Mouse (Mus musculus): ENCODE results near the gene Ofcc1. TPM values are rescaled to one million over a fixed set of nuclear protein-coding genes. Genes with fewer than 3 reads are reported as not detected.
A peak's percentile ranks its signal among the peaks of the same experiment; 100 is the strongest.

The Ofcc1 gene
- polyA plus RNA-seq, 1 experiment from 2014 or later, result not detected

DNA sequence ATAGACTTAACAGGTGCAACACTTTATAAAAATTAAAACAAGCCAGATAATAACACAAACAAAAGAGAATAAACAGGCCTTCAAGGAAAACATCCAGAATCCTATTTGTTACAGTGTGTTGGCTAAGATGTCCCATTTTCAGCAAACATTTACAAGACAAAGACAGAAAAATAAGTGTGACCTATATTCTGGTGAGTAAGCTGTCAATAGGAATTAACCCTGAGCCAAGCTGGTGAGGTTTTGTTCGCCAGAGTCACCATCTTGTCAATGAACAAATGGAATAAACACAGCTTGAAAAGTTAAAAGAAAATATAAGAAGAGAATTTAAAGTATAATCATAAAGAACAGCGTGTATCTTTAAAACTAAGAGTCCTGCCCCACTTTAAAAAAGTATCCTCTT lies 68.4 kb downstream of the Ofcc1 start:
- no peak overlapping the region for H3K4me3 ChIP-seq (replicated peaks)
- ATAC-seq, result no peak
- H3K9ac ChIP-seq (replicated peaks), result no peak overlapping the region
- no peak overlapping the region for H3K4me2 ChIP-seq (replicated peaks)
- no peaks in the 10 kb centered on the region for H3K36me3 ChIP-seq
- 73% methylated on average over 2 of the region's 2 CpGs for WGBS
- H3K9me3 ChIP-seq, result no peaks in the 10 kb centered on the region
- no peaks in the 10 kb centered on the region for H3K4me1 ChIP-seq (replicated peaks)
- no peaks in the 10 kb centered on the region for H3K27me3 ChIP-seq
- no peak overlapping the region for H3K27ac ChIP-seq

DNA sequence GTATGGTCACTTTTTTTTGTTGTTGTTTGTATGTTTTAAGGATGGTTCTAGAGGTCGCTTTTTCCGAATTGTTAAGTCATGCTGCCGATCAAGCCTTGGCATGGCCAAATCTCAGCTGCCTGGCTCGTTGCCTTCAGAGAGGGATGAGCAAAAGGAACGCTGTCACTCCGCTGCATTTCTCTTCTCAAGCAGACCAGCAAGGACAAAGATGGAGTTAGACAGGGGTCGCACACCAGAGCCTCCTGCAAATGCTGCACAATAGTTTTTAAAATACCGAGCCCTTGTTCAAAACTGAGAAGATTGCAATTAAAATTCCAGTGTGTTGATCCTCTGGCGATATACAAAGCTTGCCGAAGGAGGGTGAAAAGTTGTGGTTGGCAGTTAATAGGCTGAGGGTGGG lies 70.4 kb downstream of the Ofcc1 start:
- ATAC-seq, result no peak
- no peaks in the 10 kb centered on the region for H3K9me3 ChIP-seq
- H3K4me1 ChIP-seq (replicated peaks), result 0 out of 2 replicates have a peak, but pooled peaks cover 3% of the 10 kb centered on the region
- H3K4me2 ChIP-seq (replicated peaks), result no peak overlapping the region
- H3K36me3 ChIP-seq, result no peaks in the 10 kb centered on the region
- WGBS, result 76% methylated on average over 10 of the region's 10 CpGs
- H3K27me3 ChIP-seq, result no peaks in the 10 kb centered on the region
- no peak overlapping the region for H3K27ac ChIP-seq
- no peak overlapping the region for H3K4me3 ChIP-seq (replicated peaks)
- no peak overlapping the region for H3K9ac ChIP-seq (replicated peaks)

GRCm38 (mm10) chr13:40288650-40289049 lies 72.6 kb downstream of the Ofcc1 start:
- no peaks in the 10 kb centered on the region for H3K27me3 ChIP-seq
- no peak overlapping the region for H3K4me3 ChIP-seq (replicated peaks)
- 0 out of 2 replicates have a peak, but pooled peaks cover 3% of the 10 kb centered on the region for H3K4me1 ChIP-seq (replicated peaks)
- H3K36me3 ChIP-seq, result no peaks in the 10 kb centered on the region
- no peaks in the 10 kb centered on the region for H3K9me3 ChIP-seq
- 89% methylated on average over 4 of the region's 4 CpGs for WGBS
- no peak overlapping the region for H3K4me2 ChIP-seq (replicated peaks)
- no peak overlapping the region for H3K9ac ChIP-seq (replicated peaks)
- ATAC-seq, result no peak
- H3K27ac ChIP-seq, result no peak overlapping the region

DNA sequence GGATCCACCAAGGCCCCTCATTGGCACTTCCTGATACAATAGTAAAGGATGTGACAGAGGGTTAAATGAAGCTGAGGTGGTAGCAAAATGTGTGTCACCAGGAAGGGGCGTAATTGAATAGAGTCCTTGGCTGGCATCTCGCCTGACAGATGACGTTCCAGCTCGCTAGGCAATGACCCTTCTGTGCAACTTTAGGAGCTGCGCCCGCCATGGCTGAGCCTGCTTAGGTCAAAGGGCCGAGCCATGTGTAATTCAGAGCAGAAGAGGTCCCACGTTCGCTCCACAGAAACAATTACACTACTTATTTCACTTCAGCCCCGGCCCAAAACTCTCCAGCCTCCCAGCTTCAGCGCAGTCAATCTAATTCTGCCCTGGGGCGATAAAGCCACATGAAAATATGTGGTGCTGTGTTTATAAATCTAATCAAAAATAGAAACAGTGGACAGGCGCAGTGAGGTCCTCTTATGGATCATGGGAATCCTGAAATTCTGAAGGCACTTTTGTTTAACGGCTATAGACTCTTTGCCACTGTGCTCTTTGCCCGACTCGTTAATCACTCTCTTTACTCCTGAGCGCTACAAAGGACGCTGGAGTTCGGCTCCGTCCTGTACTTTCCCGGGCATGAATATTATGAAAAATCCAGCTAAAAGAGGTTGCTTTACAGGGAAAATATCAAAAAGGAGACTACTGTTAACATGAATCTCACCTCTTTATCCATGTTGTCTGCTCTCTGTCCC lies 73.8 kb downstream of the Ofcc1 start:
- H3K4me1 ChIP-seq (replicated peaks), result 0 out of 2 replicates have a peak, but pooled peaks cover 3% of the 10 kb centered on the region
- no peak overlapping the region for H3K27ac ChIP-seq
- no peaks in the 10 kb centered on the region for H3K36me3 ChIP-seq
- no peaks in the 10 kb centered on the region for H3K27me3 ChIP-seq
- H3K9ac ChIP-seq (replicated peaks), result no peak overlapping the region
- no peak for ATAC-seq
- 65% methylated on average over 21 of the region's 21 CpGs for WGBS
- no peaks in the 10 kb centered on the region for H3K9me3 ChIP-seq
- H3K4me3 ChIP-seq (replicated peaks), result no peak overlapping the region
- H3K4me2 ChIP-seq (replicated peaks), result no peak overlapping the region

GRCm38 (mm10) chr13:40285234-40285791 lies 75.9 kb downstream of the Ofcc1 start:
- Histone ChIP-seq H3K36me3 (no peaks in the 10 kb centered on the region), H3K4me1 (replicated peaks) (0 out of 2 replicates have a peak, but pooled peaks cover 3% of the 10 kb centered on the region), H3K4me3 (replicated peaks) (no peak overlapping the region), H3K27ac (no peak overlapping the region), H3K27me3 (no peaks in the 10 kb centered on the region), H3K9ac (replicated peaks) (no peak overlapping the region), H3K9me3 (no peaks in the 10 kb centered on the region), H3K4me2 (replicated peaks) (no peak overlapping the region)
- ATAC-seq, result no peak
- 88% methylated on average over 15 of the region's 15 CpGs for WGBS

GRCm38 (mm10) chr13:40280616-40281015 lies 80.6 kb downstream of the Ofcc1 start:
- no peak overlapping the region for H3K9ac ChIP-seq (replicated peaks)
- H3K9me3 ChIP-seq, result no peaks in the 10 kb centered on the region
- no peaks in the 10 kb centered on the region for H3K27me3 ChIP-seq
- no peak overlapping the region for H3K27ac ChIP-seq
- WGBS, result 79% methylated on average over 5 of the region's 5 CpGs
- ATAC-seq, result no peak
- no peak overlapping the region for H3K4me3 ChIP-seq (replicated peaks)
- no peak overlapping the region for H3K4me2 ChIP-seq (replicated peaks)
- H3K36me3 ChIP-seq, result no peaks in the 10 kb centered on the region
- no peaks in the 10 kb centered on the region for H3K4me1 ChIP-seq (replicated peaks)

GRCm38 (mm10) chr13:40267546-40267945 lies 93.7 kb downstream of the Ofcc1 start:
- no peaks in the 10 kb centered on the region for H3K36me3 ChIP-seq
- H3K4me3 ChIP-seq (replicated peaks), result no peak overlapping the region
- H3K27ac ChIP-seq, result no peak overlapping the region
- no peak overlapping the region for H3K4me2 ChIP-seq (replicated peaks)
- no peak overlapping the region for H3K9ac ChIP-seq (replicated peaks)
- no peaks in the 10 kb centered on the region for H3K27me3 ChIP-seq
- no peaks in the 10 kb centered on the region for H3K9me3 ChIP-seq
- no peak for ATAC-seq
- H3K4me1 ChIP-seq (replicated peaks), result no peaks in the 10 kb centered on the region
- WGBS, result 86% methylated on average over 9 of the region's 9 CpGs

- Histone ChIP-seq H3K4me2 (replicated peaks) (peak overlapping the region; percentile 22; the same call in 1 of the 2 replicates), H3K27ac (no peak overlapping the region)
- peak; percentile 48; the same call in 1 of the 2 replicates for ATAC-seq
Measured at GRCm38 (mm10) chr13:40263087-40263807, 98.0 kb downstream of the Ofcc1 start.

DNA sequence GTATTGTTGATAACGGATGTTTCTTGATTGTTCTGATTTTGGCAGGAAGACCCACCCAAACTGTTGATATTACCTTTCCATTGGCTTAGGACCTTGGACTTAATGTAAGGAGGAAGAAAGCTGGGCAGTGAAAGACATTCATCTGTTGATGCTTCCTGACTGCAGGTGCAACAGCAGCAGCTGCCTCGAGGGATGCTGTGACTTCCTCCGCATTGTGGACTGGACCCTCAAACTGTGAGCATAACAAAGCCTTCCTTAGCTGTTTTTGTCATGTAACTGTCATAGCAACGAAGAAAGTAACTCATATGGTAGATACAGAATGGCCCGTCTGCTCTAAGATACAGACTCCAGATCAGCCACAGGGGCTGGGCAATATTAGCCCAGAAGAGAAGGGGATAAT lies 102.5 kb downstream of the Ofcc1 start:
- Histone ChIP-seq H3K4me3 (replicated peaks) (no peak overlapping the region), H3K27me3 (no peaks in the 10 kb centered on the region), H3K36me3 (no peaks in the 10 kb centered on the region), H3K4me1 (replicated peaks) (no peaks in the 10 kb centered on the region), H3K4me2 (replicated peaks) (no peak overlapping the region), H3K27ac (no peak overlapping the region), H3K9ac (replicated peaks) (no peak overlapping the region), H3K9me3 (no peaks in the 10 kb centered on the region)
- ATAC-seq, result no peak
- 76% methylated on average over 5 of the region's 5 CpGs for WGBS

More at GRCm38 (mm10) chr13:40263087-40263807, 98.0 kb downstream of the Ofcc1 start:
- Histone ChIP-seq H3K4me3 (replicated peaks) (no peak overlapping the region), H3K9me3 (no peaks in the 10 kb centered on the region), H3K4me1 (replicated peaks) (no peaks in the 10 kb centered on the region), H3K36me3 (no peaks in the 10 kb centered on the region), H3K9ac (replicated peaks) (no peak overlapping the region), H3K27me3 (no peaks in the 10 kb centered on the region)
- WGBS, result 55% methylated on average over 16 of the region's 16 CpGs

DNA sequence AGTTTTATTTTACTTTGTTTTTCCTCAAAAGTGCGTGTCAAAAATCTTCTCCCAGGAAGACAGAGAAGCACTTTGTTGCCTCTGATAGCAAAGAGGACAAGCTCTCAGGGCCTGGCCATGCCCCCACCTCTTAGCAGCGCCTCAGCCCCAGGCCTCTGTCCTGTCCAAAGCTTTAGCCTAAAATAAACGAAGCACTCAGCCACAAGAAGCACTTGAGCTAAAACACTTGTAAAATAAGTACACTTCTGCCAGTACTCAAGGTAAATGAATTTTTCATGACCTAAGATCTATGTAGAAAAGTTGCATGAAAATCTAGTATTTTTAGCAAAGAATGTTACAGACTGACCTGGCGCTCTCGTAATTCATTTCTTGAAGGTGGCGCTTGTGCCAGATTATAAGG lies 117.4 kb downstream of the Ofcc1 start:
- no peaks in the 10 kb centered on the region for H3K9me3 ChIP-seq
- 79% methylated on average over 6 of the region's 6 CpGs for WGBS
- no peak for ATAC-seq

GRCm38 (mm10) chr13:40236356-40236755 lies 124.9 kb downstream of the Ofcc1 start:
- ATAC-seq, result no peak
- Histone ChIP-seq H3K9ac (replicated peaks) (no peak overlapping the region), H3K9me3 (no peaks in the 10 kb centered on the region), H3K4me2 (replicated peaks) (no peak overlapping the region), H3K27ac (no peak overlapping the region), H3K4me3 (replicated peaks) (no peak overlapping the region), H3K4me1 (replicated peaks) (no peaks in the 10 kb centered on the region), H3K27me3 (no peaks in the 10 kb centered on the region), H3K36me3 (no peaks in the 10 kb centered on the region)
- WGBS, result 84% methylated on average over 3 of the region's 3 CpGs

More for the DNA sequence above, 117.4 kb downstream of the Ofcc1 start:
- Histone ChIP-seq H3K27ac (no peak overlapping the region), H3K27me3 (no peaks in the 10 kb centered on the region), H3K4me2 (replicated peaks) (no peak overlapping the region), H3K9ac (replicated peaks) (no peak overlapping the region), H3K4me1 (replicated peaks) (no peaks in the 10 kb centered on the region), H3K36me3 (no peaks in the 10 kb centered on the region), H3K4me3 (replicated peaks) (no peak overlapping the region)

GRCm38 (mm10) chr13:40208314-40208713 lies 152.9 kb downstream of the Ofcc1 start:
- no peaks in the 10 kb centered on the region for H3K9me3 ChIP-seq
- no peaks in the 10 kb centered on the region for H3K4me1 ChIP-seq (replicated peaks)
- no peak overlapping the region for H3K4me2 ChIP-seq (replicated peaks)
- H3K4me3 ChIP-seq (replicated peaks), result no peak overlapping the region
- no peaks in the 10 kb centered on the region for H3K36me3 ChIP-seq
- no peak overlapping the region for H3K9ac ChIP-seq (replicated peaks)
- ATAC-seq, result 0 out of 2 replicates have a peak, but pooled peaks have one; percentile 20
- H3K27ac ChIP-seq, result no peak overlapping the region
- no peaks in the 10 kb centered on the region for H3K27me3 ChIP-seq
- 78% methylated on average over 9 of the region's 9 CpGs for WGBS
